Mouse (Mus musculus): ENCODE measurements around the gene Pomgnt2. TPM values are rescaled to one million over a fixed set of nuclear protein-coding genes. Genes with fewer than 3 reads are reported as not detected.

The Pomgnt2 gene
- total and polyA plus RNA-seq, 3 experiments: not detected

- dilution Hi-C loops (cut with MboI; ENCODE audit: extremely low pct_ligation_motif_present, extremely low pct_unique_long_range_greater_than_20kb, low sequenced_read_pairs): no loop called here
Observed at GRCm38 (mm10) chr9:121951114-121951423, 45.8 kb downstream of the Pomgnt2 start.

DNA sequence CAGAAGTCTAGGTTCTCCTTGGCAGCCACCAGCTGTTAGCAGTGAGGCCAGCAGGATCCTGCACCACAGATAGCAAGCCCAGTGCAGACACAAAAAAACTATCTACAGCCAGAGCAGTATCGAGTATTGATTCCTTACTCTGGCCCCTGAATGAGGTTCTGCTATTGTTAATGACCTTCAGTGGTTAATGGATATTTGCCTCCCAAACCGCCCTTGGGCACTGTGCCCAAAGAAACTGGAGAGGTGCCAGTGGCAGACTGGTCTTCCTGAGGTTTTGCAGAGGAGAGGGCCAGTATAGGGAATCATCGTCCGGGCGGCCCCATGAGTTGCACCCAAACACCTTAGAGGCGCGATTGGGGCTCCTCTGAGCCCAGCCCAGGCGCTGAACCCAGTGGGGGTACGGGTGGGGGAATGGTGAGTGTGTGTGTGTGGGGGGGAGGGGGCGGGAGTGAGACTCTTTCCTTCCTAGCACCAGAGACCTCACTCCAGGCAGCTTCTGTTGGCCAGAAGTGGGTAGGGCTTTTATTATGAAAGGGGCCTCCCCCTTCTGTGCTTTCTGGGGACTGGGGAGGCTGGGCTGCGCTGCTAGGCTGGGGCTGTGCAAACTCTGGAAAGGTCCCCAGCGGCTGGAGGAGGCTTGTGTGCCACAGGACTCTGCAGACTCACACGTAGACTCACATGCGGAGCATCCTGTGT is 46.3 kb downstream of the Pomgnt2 start, which contains the start of gene Fam198a:
Fam198a (plus strand) TSS at position 571 of the 696 bp plus-strand sequence.
- H3K79me2 ChIP-seq (replicated peaks; ENCODE audit: control insufficient read depth, extremely low read depth, insufficient read depth, poor library complexity, severe bottlenecking): no peaks in the 10 kb centered on the region
- no peaks in the 10 kb centered on the region for H3K27me3 ChIP-seq (replicated peaks)
- no peak within 1 kb of the TSS for H3K9ac ChIP-seq (ENCODE audit: insufficient read depth, low read depth)
- no peaks in the 10 kb centered on the region; a peak in 1 of 4 replicates for H3K4me1 ChIP-seq (ENCODE audit: control insufficient read depth in 1 of 2, insufficient read depth in 2 of 2)
- DNase-seq (ENCODE audit: extremely low read depth): no peak
- H3K9me3 ChIP-seq (replicated peaks; ENCODE audit: low read length): no peaks in the 10 kb centered on the region
- H3K4me2 ChIP-seq (ENCODE audit: insufficient read depth, low read depth, poor library complexity, severe bottlenecking): no peak within 1 kb of the TSS
- H3K4me3 ChIP-seq (replicated peaks in 1 of 3; ENCODE audit: low read depth in 2 of 3, low read length in 2 of 3, poor library complexity in 1 of 3): no peak within 1 kb of the TSS
- TF ChIP-seq ETS1 (conservative IDR thresholded peaks at IDR 0.05; ENCODE audit: low read depth, low read length) (no peak), MEF2A (IDR thresholded peaks at IDR 0.05; ENCODE audit: borderline replicate concordance, low read depth, low read length) (no peak), NRF1 (IDR thresholded peaks at IDR 0.05; ENCODE audit: low read depth, low read length) (no peak), ZMIZ1 (IDR thresholded peaks at IDR 0.05; ENCODE audit: low read depth, low read length) (no peak), MAX (IDR thresholded peaks at IDR 0.05; ENCODE audit: low read length) (no peak), CHD1 (IDR thresholded peaks at IDR 0.05; ENCODE audit: low read depth, low read length) (no peak), ELF1 (IDR thresholded peaks at IDR 0.05; ENCODE audit: low read depth, low read length) (no peak), MYC (IDR thresholded peaks at IDR 0.05; ENCODE audit: low read depth, low read length) (no peak), JUND (conservative IDR thresholded peaks at IDR 0.05; ENCODE audit: low read depth, low read length) (no peak), KAT2A (IDR thresholded peaks at IDR 0.05; ENCODE audit: insufficient replicate concordance, low read length) (no peak), E2F4 (IDR thresholded peaks at IDR 0.05; ENCODE audit: insufficient replicate concordance, low read depth, low read length) (no peak), GABPA (IDR thresholded peaks at IDR 0.05; ENCODE audit: insufficient replicate concordance, low read depth, low read length) (no peak)
- H3K36me3 ChIP-seq (replicated peaks in 1 of 2; ENCODE audit: control insufficient read depth in 1 of 2, insufficient read depth in 1 of 2, low read length in 1 of 2): peaks cover 20 to 40% of the 10 kb centered on the region in 2 experiments
- in situ Hi-C loops (cut with MboI; ENCODE audit: low pct_ligation_motif_present, low pct_unique_long_range_greater_than_20kb, low sequenced_read_pairs) (no loop called here), dilution Hi-C loops (cut with MboI; ENCODE audit: extremely low pct_ligation_motif_present, extremely low pct_unique_long_range_greater_than_20kb, low sequenced_read_pairs) (no loop called here)
- no peak within 1 kb of the TSS for H3K27ac ChIP-seq (ENCODE audit: insufficient read depth, low read depth)

More at GRCm38 (mm10) chr9:121951114-121951423, 45.8 kb downstream of the Pomgnt2 start:
- H3K9me3 ChIP-seq (replicated peaks; ENCODE audit: low read length): no peaks in the 10 kb centered on the region
- no peak overlapping the region for H3K4me2 ChIP-seq (ENCODE audit: insufficient read depth, low read depth, poor library complexity, severe bottlenecking)
- no peak for TF ChIP-seq UBTF (IDR thresholded peaks at IDR 0.05; ENCODE audit: low read depth, low read length)
- TF ChIP-seq TBP (conservative IDR thresholded peaks at IDR 0.05; ENCODE audit: low read depth, low read length): no peak
- TF ChIP-seq MYC (IDR thresholded peaks at IDR 0.05; ENCODE audit: low read depth, low read length): no peak
- TF ChIP-seq SMC3 (IDR thresholded peaks at IDR 0.05; ENCODE audit: low read depth, low read length): no peak
- no peak for TF ChIP-seq PAX5 (IDR thresholded peaks at IDR 0.05; ENCODE audit: low read length)
- TF ChIP-seq MXI1 (IDR thresholded peaks at IDR 0.05; ENCODE audit: low read depth, low read length): no peak
- no peak for TF ChIP-seq NRF1 (IDR thresholded peaks at IDR 0.05; ENCODE audit: low read depth, low read length)
- no peak for TF ChIP-seq ZMIZ1 (IDR thresholded peaks at IDR 0.05; ENCODE audit: low read depth, low read length)
- TF ChIP-seq ZKSCAN1 (IDR thresholded peaks at IDR 0.05; ENCODE audit: borderline replicate concordance, low read depth, low read length): no peak
- no peak for TF ChIP-seq JUN (IDR thresholded peaks at IDR 0.05; ENCODE audit: insufficient read depth, low read depth, low read length)
- no peak for TF ChIP-seq MAFK (IDR thresholded peaks at IDR 0.05; ENCODE audit: insufficient replicate concordance, low read length)
- TF ChIP-seq IRF4 (IDR thresholded peaks at IDR 0.05; ENCODE audit: low read depth, low read length): no peak
- no peak for TF ChIP-seq TCF12 (IDR thresholded peaks at IDR 0.05; ENCODE audit: low read depth, low read length)
- TF ChIP-seq E2F4 (IDR thresholded peaks at IDR 0.05; ENCODE audit: insufficient replicate concordance, low read depth, low read length): no peak
- TF ChIP-seq GABPA (IDR thresholded peaks at IDR 0.05; ENCODE audit: insufficient replicate concordance, low read depth, low read length): no peak
- TF ChIP-seq MAZ (IDR thresholded peaks at IDR 0.05; ENCODE audit: low read depth, low read length): no peak
- no peak for TF ChIP-seq RCOR1 (conservative IDR thresholded peaks at IDR 0.05; ENCODE audit: low read depth, low read length)
- no peak overlapping the region for H3K9ac ChIP-seq (ENCODE audit: insufficient read depth, low read depth)
- H3K79me2 ChIP-seq (replicated peaks; ENCODE audit: control insufficient read depth, extremely low read depth, insufficient read depth, poor library complexity, severe bottlenecking): no peaks in the 10 kb centered on the region
- no peaks in the 10 kb centered on the region for H3K4me1 ChIP-seq (ENCODE audit: control insufficient read depth in 1 of 2, insufficient read depth in 2 of 2)
- H3K27me3 ChIP-seq (replicated peaks): no peaks in the 10 kb centered on the region
- in situ Hi-C loops (cut with MboI; ENCODE audit: low pct_ligation_motif_present, low pct_unique_long_range_greater_than_20kb, low sequenced_read_pairs): no loop called here
- no peak overlapping the region for H3K4me3 ChIP-seq (replicated peaks in 1 of 3; ENCODE audit: low read depth in 2 of 3, low read length in 2 of 3, poor library complexity in 1 of 3)
- no peak overlapping the region for H3K27ac ChIP-seq (ENCODE audit: insufficient read depth, low read depth)
- peaks cover 16 to 35% of the 10 kb centered on the region in 2 experiments for H3K36me3 ChIP-seq (replicated peaks in 1 of 2; ENCODE audit: control insufficient read depth in 1 of 2, insufficient read depth in 1 of 2, low read length in 1 of 2)
- DNase-seq (ENCODE audit: extremely low read depth): no peak

All from CH12.LX (cell line).